ENCODE assay signal across 8 mouse cellular contexts in genomic region chr2:180642555-180643260, GRCm38 (mm10). TPM values are rescaled to one million over a fixed set of nuclear protein-coding genes. Genes with fewer than 3 reads are reported as not detected.
A peak's percentile ranks its signal among the peaks of the same experiment; 100 is the strongest.
DNase-seq lines count a peak whose midpoint lies in the region; ATAC-seq and TF ChIP-seq lines count a peak whose summit lies in the region.
"Had no signal": no experiment of that assay in that cellular context is flagged by ENCODE, and none has a peak within 500 bp of the region (broad histone marks: within the 10 kb centered on the region; RNA-seq: fewer than 3 reads in every experiment).

Gene Tcfl5, minus strand, starts transcription at chr2:180642708.

- peaks cover 20% of the 10 kb centered on the region; the same call in 1 of the 2 replicates for H3K27me3 ChIP-seq in lung, postnatal 0 days (replicated peaks; ENCODE audit: insufficient read depth, low read length)
- peaks cover 46% of the 10 kb centered on the region for H3K27me3 ChIP-seq in forebrain, embryonic 16.5 days (replicated peaks; ENCODE audit: control insufficient read depth, insufficient read depth, low read length)
- H3K27me3 ChIP-seq in liver, embryonic 13.5 days, result peaks cover 63% of the 10 kb centered on the region

- DNase-seq in lung, postnatal 0 days (ENCODE audit: low spot score), result no peak
- DNase-seq in lung, postnatal 25 days (ENCODE audit: low spot score), result no peak
- DNase-seq in liver, embryonic 13.5 days, result no peak
- DNase-seq in testis, postnatal 10 days (ENCODE audit: low spot score), result peak; percentile 76
- DNase-seq in natural killer cell, adult 2 months (ENCODE audit: low spot score in 2 of 2), result no peak
- DNase-seq in layer of hippocampus, adult 11-12 months (ENCODE audit: low spot score), result no peak
- DNase-seq: layer of hippocampus, postnatal 36 days had no signal

- no peak within 1 kb of the TSS for H3K27ac ChIP-seq in lung, postnatal 0 days (ENCODE audit: low read length)
- no peak within 1 kb of the TSS for H3K27ac ChIP-seq in forebrain, embryonic 16.5 days (ENCODE audit: low read length)
- no peak within 1 kb of the TSS for H3K27ac ChIP-seq in liver, embryonic 13.5 days

- 7% methylated on average over 16 of the region's 56 CpGs for WGBS in lung, postnatal 0 days
- WGBS in forebrain, embryonic 16.5 days, result 3% methylated on average over 28 of the region's 56 CpGs
- 8% methylated on average over 38 of the region's 56 CpGs for WGBS in liver, embryonic 13.5 days (ENCODE audit: insufficient replicate concordance)

- H3K4me2 ChIP-seq in lung, postnatal 0 days (replicated peaks; ENCODE audit: low read depth, low read length), result peak within 1 kb of the TSS; percentile 38
- H3K4me2 ChIP-seq in forebrain, embryonic 16.5 days (ENCODE audit: low read length), result peak within 1 kb of the TSS; percentile 40
- H3K4me2 ChIP-seq in liver, embryonic 13.5 days, result peak within 1 kb of the TSS; percentile 48

- no peak for ATAC-seq in lung, postnatal 0 days
- ATAC-seq in forebrain, embryonic 16.5 days, result no peak
- ATAC-seq in liver, embryonic 13.5 days (ENCODE audit: low read depth), result no peak

- no peak within 1 kb of the TSS for H3K9ac ChIP-seq in lung, postnatal 0 days (replicated peaks; ENCODE audit: low read depth)
- H3K9ac ChIP-seq in forebrain, embryonic 16.5 days (replicated peaks; ENCODE audit: low read depth, low read length), result no peak within 1 kb of the TSS
- H3K9ac ChIP-seq in liver, embryonic 13.5 days, result no peak within 1 kb of the TSS

- no peak for TF ChIP-seq CTCF in lung, postnatal 0 days (IDR thresholded peaks at IDR 0.05)

- no peak for TF ChIP-seq EP300 in lung, postnatal 0 days (IDR thresholded peaks at IDR 0.05)

- H3K36me3 ChIP-seq in lung, postnatal 0 days (ENCODE audit: insufficient read depth, low read length), result no peaks in the 10 kb centered on the region
- H3K36me3 ChIP-seq in forebrain, embryonic 16.5 days (ENCODE audit: control insufficient read depth, insufficient read depth), result no peaks in the 10 kb centered on the region
- H3K36me3 ChIP-seq in liver, embryonic 13.5 days, result 0 out of 2 replicates have a peak, but pooled peaks cover 3% of the 10 kb centered on the region

- H3K4me1 ChIP-seq in lung, postnatal 0 days (ENCODE audit: insufficient read depth, low read depth, low read length), result no peaks in the 10 kb centered on the region
- peaks cover 5% of the 10 kb centered on the region for H3K4me1 ChIP-seq in forebrain, embryonic 16.5 days (replicated peaks; ENCODE audit: control insufficient read depth, insufficient read depth, low read length)
- no peaks in the 10 kb centered on the region for H3K4me1 ChIP-seq in liver, embryonic 13.5 days (replicated peaks)

- peaks cover 13% of the 10 kb centered on the region for H3K9me3 ChIP-seq in lung, postnatal 0 days (ENCODE audit: low read length)
- H3K9me3 ChIP-seq in forebrain, embryonic 16.5 days (ENCODE audit: control insufficient read depth, low read length), result peaks cover 19% of the 10 kb centered on the region
- peaks cover 14% of the 10 kb centered on the region for H3K9me3 ChIP-seq in liver, embryonic 13.5 days (replicated peaks)

- H3K4me3 ChIP-seq in lung, postnatal 0 days (ENCODE audit: low read depth, low read length), result peak within 1 kb of the TSS; percentile 15
- peak within 1 kb of the TSS; percentile 39 for H3K4me3 ChIP-seq in forebrain, embryonic 16.5 days (replicated peaks; ENCODE audit: low read length)
- peak within 1 kb of the TSS; percentile 37 for H3K4me3 ChIP-seq in liver, embryonic 13.5 days (replicated peaks)

RNA-seq across cellular contexts. Expression of gene Tcfl5, which starts in this region (rescaled TPM):
- polyA plus RNA-seq in lung, postnatal 0 days (2015; fragmentation: Nextera tagmentation; extraction: Ambion mirVana), result not detected in 2 replicates
- polyA plus RNA-seq in forebrain, embryonic 16.5 days (2015; fragmentation: Nextera tagmentation; extraction: Ambion mirVana), result 0.15 and 0.28 TPM in 2 replicates
- not detected in 2 replicates for polyA plus RNA-seq in liver, embryonic 13.5 days (2015; fragmentation: Nextera tagmentation; extraction: Ambion mirVana)
